Mouse (Mus musculus): Measurements from ENCODE around the gene Vamp4.

Gene Vamp4

DNA sequence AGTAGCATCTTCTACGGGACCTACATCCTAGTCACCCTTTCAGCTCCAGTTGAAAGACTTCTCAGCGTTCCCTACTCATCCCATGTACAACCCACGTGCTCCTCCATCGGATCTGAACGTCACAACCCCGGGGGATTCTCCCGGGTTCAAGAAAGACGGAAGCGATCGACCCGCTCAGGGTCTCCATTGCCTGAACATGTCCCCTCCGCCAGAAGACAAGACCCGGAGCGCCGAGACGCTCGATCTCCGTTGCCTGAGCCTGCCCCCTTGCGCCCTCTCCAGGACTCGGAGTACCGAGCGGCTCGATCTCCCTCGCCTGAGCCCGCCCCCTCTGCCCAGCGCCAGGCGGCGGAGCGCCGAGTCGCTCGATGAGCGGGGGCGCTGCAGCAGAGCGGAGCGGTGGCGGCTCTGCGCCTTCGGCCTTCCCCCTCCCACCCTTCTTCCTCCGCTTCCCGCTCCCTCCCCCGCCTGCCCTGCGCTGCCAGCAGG is at the start of gene Vamp4:
TSS of gene Vamp4 (plus strand) at position 256 of the 489 bp plus-strand sequence.
- peak; percentile 82 to 92 for DNase-seq (ENCODE audit: low spot score in 2 of 2)

DNA sequence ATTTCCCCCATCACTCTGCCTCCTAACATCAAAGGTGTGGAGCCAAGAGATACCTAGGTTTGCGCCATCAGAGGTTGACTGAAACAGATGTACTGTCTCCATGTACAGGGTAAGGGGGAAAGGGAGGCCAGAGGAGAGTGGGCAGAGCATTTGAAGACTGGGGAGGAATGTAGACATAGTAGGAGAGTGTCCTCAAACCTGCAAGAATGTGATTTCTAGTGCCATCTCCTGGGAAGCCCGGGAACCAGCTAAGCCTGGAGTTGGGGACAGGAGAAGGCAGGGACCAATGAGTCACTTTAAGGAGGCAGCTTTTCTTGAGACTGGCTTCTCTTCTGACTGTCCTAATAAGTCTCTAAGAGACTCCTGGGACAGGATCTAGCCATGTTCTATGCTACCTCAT is 40.7 kb upstream of the Vamp4 start:
- no peak for DNase-seq (ENCODE audit: low spot score in 2 of 2)

DNA sequence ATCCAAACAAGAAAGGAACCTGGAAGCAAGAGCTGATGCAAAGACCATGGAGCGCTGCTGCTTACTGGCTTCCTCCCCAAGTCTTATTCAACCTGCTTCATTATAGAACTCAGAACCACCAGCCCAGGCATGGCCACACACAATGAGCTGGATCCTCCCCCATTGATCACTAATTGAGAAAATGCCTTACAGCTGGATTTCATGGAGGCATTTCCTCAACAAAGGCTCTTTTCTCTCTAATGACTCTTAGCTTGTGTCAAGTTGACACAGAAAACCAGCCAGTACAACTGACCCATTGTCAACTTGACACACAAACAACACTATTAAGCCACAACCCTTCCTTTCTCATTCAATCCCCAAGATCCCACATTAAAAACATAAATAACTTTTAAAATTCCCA is 39.6 kb upstream of the Vamp4 start:
- no peak for DNase-seq (ENCODE audit: low spot score in 2 of 2)

DNA sequence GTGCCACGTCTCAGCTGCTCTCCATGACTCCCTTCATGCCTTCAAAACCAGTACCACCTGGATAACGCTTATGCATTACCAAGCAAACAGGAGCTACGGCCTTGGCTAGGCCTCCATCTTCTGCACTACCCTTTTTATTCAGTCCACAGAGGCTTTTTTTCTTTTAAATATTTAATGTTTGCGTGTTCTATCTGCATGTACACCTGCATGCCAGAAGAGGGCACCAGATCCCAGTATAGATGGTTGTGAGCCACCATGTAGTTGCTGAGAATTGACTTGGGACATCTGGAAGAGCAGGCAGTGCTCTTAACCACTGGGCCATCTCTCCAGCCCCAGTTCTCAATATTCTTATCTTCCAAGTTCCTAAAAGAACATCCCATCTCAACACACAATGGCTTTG is 38.7 kb upstream of the Vamp4 start:
- DNase-seq (ENCODE audit: low spot score in 2 of 2): no peak

DNA sequence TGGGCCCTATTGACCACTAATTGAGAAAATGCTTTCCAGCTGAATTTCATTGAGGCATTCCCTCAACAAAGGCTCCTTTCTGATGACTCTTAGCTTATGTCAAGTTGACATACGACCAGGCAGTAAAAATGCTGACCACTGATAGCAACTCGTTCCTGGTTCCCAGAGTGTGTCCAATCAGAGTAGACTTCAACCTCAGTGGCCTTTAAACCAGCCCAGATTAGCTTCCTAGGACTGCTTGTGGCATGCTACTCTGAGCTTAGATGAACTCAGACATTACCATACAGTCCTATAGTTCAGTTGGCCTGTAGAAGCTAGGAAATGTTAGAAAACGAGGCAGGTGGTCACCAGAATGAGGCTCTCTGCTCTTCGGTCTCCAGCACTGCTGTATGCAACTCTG is 38.0 kb upstream of the Vamp4 start:
- DNase-seq (ENCODE audit: low spot score in 2 of 2): no peak

DNA sequence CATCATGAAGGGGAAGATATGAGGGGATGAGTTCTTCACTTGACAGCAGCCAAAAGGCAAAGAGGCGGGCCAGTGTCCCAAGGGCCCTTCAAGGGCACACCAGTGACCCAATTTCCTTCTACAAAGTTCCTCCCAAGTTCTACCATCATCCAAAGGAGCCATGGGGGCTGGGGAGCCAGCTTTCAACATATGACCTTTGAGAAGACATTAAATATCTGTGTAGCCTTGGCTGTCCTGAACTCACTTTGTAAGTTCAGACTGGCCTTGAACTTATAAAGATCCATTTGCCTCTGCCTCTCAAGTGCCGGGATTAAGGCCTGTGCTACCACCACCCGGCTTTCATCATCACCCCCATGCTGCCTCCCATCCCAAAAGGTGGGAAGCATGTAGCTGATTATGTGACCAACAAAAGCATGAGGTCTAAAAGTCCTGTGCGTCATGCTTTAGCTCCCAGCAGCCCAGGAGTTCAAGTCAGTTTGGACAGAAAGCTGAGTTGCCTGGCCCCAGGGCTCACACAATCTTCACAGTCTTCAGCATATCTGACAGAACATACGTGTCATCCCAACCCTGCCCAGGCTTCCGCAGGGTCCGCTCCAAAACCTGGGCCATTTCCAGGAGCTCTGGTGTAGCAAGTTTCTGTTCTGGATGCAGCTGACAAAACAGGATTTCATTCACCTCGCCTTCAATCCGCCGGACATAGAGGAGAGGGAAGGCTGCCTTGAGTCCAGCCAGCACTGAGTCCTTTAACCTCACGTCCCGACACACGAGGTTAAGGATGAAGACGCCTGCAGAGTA is 36.4 kb upstream of the Vamp4 start:
- no peak for DNase-seq (ENCODE audit: low spot score in 2 of 2)

DNA sequence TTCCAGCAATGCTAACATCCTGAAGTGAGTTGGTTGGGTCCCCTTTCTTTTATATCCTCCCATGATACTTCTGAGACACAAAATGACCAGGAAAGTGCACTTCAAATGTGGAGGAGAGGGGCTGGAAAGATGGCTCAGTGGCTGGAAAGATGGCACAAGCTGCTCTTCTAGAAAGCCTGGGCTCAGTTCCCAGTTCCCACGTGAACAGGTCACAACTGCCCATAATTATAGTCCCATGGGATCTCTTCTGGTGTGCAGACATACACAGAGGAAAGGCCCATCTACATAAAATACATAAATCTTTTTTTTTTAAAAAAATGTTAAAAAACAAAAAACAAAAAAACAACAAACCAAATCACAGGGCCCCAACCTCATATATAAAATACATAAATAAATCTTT is 27.1 kb upstream of the Vamp4 start:
- no peak for DNase-seq (ENCODE audit: low spot score in 2 of 2)

DNA sequence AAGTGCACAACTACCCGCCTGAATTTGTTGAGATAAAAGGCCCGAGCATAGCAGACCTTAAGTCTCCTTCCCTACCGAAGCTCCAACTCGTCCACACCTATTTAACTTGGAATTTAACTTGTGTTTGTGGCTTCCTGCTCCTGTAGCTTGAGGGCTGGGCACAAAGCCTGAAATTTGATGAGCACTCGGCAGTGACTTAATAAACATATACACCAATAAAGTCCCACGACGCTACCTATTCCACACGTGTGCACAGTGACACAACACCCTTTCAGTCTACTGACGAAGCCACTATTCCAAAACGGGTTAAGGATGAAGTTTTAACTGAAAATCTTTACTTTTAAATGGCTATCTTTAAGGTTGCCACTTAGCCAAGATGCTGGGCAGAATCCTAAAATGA is 22.7 kb upstream of the Vamp4 start:
- DNase-seq (ENCODE audit: low spot score in 2 of 2): no peak

DNA sequence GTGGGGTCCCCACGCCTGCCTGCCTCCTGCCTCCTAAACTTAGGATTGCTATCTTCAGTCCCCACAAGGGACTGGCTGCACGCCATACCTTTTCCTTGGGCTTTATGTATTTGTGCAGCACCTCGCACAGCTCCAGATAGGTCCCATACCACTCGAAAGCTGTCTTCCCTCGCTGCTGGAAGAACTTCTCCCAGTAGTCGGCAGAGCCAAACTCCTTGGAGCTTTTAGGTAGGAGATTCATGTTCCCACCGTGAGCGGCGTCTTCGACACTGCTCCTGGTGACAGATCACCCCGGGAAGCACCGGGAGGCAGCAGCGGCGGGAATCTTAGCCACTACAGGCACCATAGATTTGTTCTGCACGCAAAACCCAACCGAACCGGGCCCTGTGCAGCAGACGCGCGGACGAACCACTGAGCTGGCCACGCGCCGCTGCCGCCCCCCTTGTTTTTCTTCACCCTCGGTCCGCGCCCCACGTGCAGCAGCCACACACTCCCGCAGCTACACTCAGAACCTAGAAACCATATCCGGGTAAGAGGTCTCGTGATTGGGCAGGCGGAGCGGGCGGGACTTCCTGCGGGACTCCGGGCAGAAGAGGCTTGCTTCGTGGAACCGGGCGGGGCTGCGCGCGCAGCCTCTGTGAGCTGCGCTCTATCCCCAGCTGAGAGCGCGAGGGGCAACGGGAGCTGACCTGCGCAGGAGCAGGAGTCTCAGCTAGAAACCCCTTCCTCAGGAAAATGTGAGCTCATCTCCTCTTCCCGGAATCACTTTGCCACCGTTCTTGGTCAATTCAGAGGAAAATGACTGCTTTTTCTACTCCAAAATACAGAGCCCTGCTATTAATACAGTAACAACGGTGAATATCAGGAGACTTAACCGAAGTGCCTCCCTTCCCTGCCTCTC is 22.0 kb upstream of the Vamp4 start, which contains the start of gene Mettl13:
TSS of gene Mettl13 (minus strand) at position 536 of the 901 bp plus-strand sequence.
- peak; percentile 84 to 87 for DNase-seq (ENCODE audit: low spot score in 2 of 2)

DNA sequence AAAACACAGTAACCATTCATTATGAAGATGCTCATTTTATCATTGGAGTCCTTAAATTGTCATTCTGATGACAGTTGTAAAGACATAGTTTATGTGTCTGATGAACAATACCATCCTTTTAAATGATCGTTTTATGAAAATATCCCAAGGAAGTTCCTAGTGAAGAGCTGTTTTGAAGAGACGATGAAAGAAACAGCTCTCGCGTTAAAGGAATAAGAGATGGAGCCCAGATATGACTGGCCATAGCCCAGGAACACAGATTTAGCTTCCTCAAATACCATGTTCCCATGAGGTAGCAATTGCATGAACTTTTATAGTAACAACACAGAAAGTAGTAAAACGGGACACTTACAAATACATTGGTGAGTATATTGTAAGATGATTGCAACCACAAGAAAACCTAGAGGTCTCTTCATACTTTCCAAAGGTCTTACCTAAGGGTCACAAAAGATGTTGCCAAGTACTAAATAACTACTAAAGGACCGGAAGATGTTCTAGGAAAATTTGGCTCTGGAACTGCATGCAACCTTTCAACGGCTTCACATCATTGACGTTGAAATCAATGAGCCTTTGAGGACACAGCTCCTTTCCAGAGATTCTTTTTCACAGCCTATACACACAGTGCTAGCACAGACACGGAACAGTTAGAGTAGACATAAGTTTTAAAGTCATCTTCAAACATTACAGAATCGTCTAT is 21.2 kb upstream of the Vamp4 start:
- DNase-seq (ENCODE audit: low spot score in 2 of 2): no peak

DNA sequence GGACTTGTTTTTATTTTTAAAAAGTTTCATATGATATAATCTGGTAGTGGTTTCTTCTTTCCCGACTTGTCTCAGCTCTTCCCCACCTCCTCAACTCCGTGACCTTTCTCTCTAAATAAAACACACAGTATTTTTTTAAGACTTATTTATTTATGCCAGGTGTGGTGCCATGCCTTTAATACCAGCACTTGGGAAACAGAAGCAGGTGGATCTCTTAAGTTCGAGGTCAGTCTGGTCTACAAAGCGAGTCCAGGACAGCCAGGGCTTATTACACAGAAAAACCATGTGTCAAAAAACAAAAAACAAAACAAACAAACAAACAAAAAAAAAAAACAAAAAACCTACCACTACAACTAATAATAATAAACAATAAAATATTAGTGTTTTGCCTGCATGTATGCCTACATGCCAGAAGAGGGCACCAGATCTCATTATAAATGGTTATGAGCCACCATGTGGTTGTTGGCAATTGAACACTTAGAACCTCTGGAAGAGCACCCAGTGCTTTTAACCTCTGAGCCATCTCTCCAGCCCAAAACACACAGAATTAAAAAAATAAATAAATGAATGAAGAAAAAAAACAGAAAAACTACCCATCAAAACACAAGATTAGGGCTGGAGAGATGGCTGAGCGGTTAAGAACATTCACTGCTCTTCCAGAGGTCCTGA is 20.6 kb upstream of the Vamp4 start:
- peak in 1 of 2 experiments; percentile 18 for DNase-seq (ENCODE audit: low spot score in 2 of 2)

DNA sequence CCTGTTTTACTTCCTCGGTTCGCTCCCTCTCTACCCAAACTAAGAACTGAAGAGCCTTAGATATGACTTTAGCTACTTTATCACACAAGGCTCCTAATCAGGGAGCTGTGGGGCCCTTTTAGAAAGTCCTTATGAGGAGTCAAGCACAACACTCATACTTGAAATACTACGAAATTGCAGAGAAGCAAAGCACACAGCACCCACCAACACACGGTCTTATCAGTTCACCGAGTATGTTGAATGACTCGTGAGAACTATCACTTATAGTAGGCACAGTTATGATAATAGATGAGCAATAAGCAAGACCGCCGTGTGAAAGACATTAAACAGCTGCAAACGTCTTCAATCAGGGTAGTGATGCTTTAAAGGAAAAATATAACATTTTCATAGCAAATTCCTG is 17.4 kb upstream of the Vamp4 start:
- no peak for DNase-seq (ENCODE audit: low spot score in 2 of 2)

DNA sequence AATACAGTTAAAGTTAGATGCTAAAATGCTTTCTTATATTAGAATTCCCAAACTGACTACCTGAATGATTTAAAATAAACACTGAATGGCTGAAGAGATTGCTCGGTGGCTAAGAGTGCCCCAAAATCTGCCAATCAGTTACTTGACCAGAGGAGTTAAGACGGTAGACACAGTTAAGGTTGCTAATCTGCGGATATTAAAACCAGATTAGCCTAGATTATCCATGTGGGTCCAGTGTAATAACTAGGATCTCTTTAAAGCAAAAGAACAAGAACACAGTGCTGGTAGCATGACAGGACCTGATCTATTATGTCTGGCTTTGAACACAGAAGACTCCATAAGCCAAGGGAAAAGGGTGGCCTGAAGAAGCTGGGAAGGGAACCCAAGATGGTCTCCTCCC is 16.1 kb upstream of the Vamp4 start:
- DNase-seq (ENCODE audit: low spot score in 2 of 2): no peak

DNA sequence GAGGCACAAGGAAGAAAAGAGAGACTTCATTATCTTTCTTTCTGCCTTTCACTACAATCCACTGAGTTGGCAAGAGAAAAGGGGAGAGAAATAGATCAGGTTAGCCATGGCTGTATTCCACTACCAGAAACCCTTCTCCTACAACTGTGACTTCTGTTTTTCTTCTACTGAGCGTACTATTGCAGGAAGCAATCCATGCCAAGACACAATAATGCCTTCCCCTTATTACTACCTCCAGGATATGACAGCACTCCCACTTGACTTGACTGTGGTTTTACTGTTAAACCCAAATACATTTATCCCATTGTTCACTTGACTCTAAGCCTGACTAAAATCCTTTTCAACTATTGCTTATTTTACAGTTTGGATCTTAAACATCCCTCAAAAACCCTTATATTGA is 7.1 kb upstream of the Vamp4 start:
- no peak for DNase-seq (ENCODE audit: low spot score in 2 of 2)

DNA sequence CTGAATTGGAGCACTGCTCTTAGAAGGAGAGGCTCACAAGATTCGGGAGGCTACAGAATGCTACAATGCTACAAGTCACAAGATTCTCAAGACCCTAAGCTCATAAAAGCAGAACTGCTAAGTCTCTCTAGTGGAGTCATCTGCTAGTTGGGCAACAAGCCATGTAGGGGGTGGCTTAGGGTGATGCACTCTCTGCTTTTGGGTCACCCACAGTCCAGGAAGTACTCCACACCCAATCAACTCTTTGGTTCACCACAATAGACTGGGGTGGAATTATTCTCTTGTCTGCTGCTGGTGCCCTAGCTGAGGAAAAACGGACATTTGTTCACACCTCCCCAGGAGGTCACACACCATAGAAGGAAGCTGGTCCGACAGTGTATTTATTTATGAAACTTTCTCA is 5.3 kb upstream of the Vamp4 start:
- peak; percentile 53 to 71 for DNase-seq (ENCODE audit: low spot score in 2 of 2)

DNA sequence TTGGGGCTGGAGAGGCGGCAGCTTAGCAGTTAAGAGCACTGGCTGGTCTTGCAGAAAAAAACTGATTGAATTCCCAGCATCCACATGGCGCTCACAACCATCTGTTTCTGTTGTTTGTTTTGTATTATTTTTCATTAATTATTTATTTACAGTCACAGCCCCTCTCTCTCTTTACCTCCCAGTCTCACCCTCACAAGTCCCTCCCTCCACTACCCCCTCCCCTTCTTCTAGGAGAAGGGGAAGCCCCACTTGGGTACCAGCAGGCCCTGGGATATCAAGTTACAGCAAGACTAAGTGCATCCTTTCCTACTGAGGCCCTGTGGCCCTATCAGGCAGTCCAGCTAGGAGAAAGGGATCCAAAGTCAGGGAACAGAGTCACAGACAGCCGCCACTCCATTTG is 3.0 kb upstream of the Vamp4 start:
- DNase-seq (ENCODE audit: low spot score in 2 of 2): no peak

DNA sequence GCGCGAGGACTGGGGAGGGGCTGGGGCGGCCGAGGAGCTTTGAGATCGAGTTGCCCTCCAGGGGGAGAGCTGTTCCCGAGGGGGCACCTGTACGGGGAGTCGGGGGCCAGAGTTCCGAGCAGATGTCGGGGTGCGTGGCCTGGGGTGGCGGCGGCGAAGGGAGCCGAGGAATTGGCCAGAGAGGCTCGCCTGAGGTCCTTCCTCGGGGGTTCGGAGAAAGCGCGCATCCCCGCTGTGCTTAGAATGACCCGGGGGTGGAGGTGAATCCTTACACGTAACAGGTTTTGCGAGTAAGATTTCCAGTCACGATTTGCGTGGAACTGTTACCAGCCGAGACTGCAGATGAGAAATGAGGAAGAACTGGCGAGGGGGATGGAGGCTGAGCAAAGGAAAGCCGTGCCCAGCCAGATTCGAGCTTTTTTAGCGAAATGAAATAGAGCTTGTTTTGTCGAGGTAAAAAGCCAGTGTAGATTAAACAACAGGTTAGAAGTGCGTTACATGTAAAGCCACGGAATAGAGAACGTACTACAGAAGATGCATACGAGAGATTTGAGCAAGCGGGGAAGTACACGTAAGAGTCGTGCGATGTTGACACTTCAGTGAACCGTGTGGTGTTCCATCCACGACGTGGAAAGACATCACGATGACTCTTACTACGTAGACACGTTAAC is 751 bp downstream of the Vamp4 start:
- peak; percentile 64 to 67 for DNase-seq (ENCODE audit: low spot score in 2 of 2)

DNA sequence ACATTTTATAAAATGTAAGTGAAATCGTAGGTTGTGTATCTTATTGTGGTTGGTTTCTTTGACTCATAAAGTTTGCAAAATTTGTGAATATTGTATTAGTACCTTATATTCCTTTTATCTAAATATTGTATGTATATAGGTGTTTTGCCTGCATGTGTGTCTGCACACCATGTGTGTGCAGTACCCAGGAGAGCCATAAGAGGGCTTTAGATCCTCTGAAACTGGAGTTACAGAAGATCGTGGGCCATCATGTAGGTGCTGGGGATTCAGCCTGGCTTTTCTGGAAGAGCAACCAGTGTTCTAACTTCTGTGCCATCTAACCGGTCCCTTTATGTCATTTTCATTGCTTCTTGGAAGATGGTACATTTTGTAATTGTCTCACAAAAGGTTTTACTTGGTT is 4.8 kb downstream of the Vamp4 start:
- DNase-seq (ENCODE audit: low spot score in 2 of 2): no peak

DNA sequence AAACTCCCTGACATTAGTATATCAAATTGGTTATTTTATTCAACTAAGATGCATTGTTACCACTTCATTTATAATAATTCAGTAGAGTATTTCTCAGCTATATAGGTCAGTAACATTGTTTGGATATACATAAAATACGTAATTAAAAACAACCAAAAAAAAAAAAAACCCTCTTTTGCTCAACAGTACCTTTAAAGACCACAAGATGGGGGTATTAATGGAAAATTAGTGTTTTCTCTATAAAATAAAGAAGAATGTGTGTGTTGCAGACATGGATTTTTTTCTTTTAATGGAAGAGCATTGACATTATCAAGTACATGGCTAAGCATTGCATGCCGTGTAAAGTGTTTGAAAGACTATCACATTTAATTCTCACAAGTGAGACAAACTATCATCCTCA is 12.6 kb downstream of the Vamp4 start:
- no peak for DNase-seq (ENCODE audit: low spot score in 2 of 2)

DNA sequence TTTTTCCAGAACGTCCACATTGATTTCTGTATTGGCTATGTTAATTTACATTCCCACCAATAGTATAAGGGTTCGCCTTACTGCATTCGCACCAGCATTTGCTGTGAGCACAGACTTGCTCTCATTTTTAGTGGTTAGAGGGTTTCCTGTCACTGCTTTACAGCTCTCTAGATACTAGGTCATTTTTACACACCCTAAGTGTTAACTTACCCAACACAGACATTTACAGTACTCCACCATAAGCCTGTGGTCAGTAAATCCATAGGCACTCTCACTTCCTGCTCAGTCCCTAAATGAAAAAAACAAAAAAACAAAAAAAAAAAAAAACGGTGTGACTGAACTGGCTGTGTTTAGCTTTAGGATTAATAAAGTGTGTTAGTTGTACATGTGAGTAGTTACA is 16.0 kb downstream of the Vamp4 start:
- no peak for DNase-seq (ENCODE audit: low spot score in 2 of 2)

DNA sequence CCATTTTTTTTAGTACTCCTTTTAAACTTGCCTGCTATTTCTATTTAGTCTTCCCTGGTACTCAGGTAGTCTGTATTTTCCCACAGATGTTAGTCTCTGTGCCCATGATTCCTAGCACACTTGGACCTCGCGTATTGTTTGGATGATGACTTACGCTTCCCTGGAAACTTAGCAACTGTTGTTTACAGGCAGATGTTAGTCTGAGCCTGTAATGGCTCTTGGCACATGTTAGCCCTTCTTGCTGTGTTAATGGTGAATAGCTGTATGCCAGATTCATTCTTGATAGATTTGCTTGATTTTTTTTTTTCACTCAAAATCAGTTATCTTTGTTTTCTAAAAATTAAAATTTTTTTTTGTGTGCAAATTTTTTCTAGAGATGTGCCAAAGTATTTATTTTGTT is 18.3 kb downstream of the Vamp4 start:
- DNase-seq (ENCODE audit: low spot score in 2 of 2): no peak
